Mouse (Mus musculus) intestine, embryonic 15.5 days (tissue): ENCODE results near the gene 1700019N19Rik. TPM values are rescaled to one million over a fixed set of nuclear protein-coding genes. Genes with fewer than 3 reads are reported as not detected.

Source experiments
- ATAC-seq: fragments of 200-750 bp; cut with Nextera tagmentation; 2 replicates; pipeline ENCODE4 v1.8.0; 2017; ENCODE audit warnings: moderate TSS enrichment, moderate library complexity
- H3K27ac ChIP-seq: fragments of 300-500 bp; sonication (generic); 2 replicates; pipeline ENCODE4 v1.5.1; 2015; ENCODE audit warnings: mild to moderate bottlenecking, inconsistent platforms
- H3K27me3 ChIP-seq: fragments of 300-500 bp; sonication (generic); replicated peaks from 2 replicates; pipeline ENCODE4 v1.6.1; 2015; ENCODE audit warnings: inconsistent platforms
- H3K36me3 ChIP-seq: fragments of 300-500 bp; sonication (generic); 2 replicates; pipeline ENCODE4 v1.6.1; 2015; ENCODE audit warnings: inconsistent platforms
- H3K4me1 ChIP-seq: fragments of 300-500 bp; sonication (generic); replicated peaks from 2 replicates; pipeline ENCODE4 v1.6.1; 2015; ENCODE audit warnings: inconsistent platforms
- H3K4me2 ChIP-seq: fragments of 300-500 bp; sonication (generic); replicated peaks from 2 replicates; pipeline ENCODE4 v1.6.1; 2015; ENCODE audit warnings: mild to moderate bottlenecking, inconsistent platforms
- H3K4me3 ChIP-seq: fragments of 300-500 bp; sonication (generic); replicated peaks from 2 replicates; pipeline ENCODE4 v1.5.1; 2015; ENCODE audit warnings: inconsistent platforms
- H3K9ac ChIP-seq: fragments of 300-500 bp; sonication (generic); 2 replicates; pipeline ENCODE4 v1.6.1; 2015; ENCODE audit warnings: inconsistent platforms
- H3K9me3 ChIP-seq: fragments of 300-500 bp; sonication (generic); 2 replicates; pipeline ENCODE4 v1.6.1; 2016; ENCODE audit warnings: inconsistent platforms
- WGBS: fragments of 180-500 bp; shearing (Covaris S2); methylation state at CpG from one replicate; pipeline ENCODE4 v1.1.7; 2015; 5-methylcytosine and 5-hydroxymethylcytosine counted together
- polyA plus RNA-seq: library from polyadenylated mRNA; unstranded; fragments of >200 nt; fragmentation: Nextera tagmentation; extraction: Ambion mirVana; gene quantifications from 2 replicates; pipeline ENCODE4 v1.2.1, GENCODE M21; 2015

Gene 1700019N19Rik
- polyA plus RNA-seq: not detected in 2 replicates

DNA sequence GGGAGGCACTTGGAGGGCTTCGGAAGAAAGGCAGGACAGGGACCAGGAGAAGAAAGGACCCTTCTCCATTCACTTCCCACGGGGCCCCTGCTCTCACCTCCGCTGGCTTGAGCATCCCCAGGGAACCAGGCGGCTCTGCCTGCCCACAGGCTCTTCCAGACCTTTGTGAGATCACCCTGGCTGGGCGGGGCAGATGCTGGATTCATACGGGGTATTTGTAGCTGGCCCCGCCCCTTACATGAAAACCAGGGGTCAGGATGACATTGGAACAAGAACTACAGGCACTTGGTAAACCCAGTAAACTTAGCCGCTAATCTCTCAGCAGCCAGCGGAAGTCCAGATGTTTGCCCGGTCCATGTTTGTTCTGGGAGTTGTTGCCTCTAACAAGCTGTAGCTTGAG, at the start of gene 1700019N19Rik:
1700019N19Rik (minus strand) TSS at position 178 of the 400 bp plus-strand sequence.
- 47% methylated on average over 10 of the region's 10 CpGs for WGBS
- H3K9ac ChIP-seq: no peak within 1 kb of the TSS
- H3K9me3 ChIP-seq: no peaks in the 10 kb centered on the region
- ATAC-seq: 0 out of 2 replicates have a peak, but pooled peaks have one; percentile 39
- no peaks in the 10 kb centered on the region for H3K4me1 ChIP-seq
- no peak within 1 kb of the TSS for H3K27ac ChIP-seq
- no peak within 1 kb of the TSS for H3K4me2 ChIP-seq
- no peaks in the 10 kb centered on the region for H3K36me3 ChIP-seq
- H3K27me3 ChIP-seq: no peaks in the 10 kb centered on the region
- no peak within 1 kb of the TSS for H3K4me3 ChIP-seq

DNA sequence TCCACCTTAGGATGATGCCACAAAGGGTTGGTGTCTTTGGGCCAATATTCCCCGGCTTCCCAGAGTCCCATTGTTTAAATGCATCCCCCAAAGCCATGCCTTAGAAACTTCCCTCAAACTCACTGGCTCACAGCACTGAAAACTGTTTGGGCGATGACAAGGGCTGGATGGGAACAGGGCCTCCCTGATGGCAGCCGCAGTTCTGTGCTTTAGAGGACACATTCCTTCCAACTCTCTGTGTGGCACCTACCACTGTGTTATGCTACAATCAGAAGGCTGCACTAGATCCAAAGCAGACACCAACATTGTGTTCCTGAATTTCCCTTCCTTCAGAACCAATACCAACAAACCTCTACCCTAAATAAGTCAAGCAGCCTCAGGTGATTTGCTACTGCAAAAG, 49.3 kb upstream of the 1700019N19Rik start:
- Histone ChIP-seq H3K27ac (no peak overlapping the region), H3K36me3 (no peaks in the 10 kb centered on the region), H3K4me1 (no peaks in the 10 kb centered on the region), H3K4me3 (no peak overlapping the region), H3K9ac (no peak overlapping the region), H3K9me3 (no peaks in the 10 kb centered on the region), H3K4me2 (no peak overlapping the region), H3K27me3 (no peaks in the 10 kb centered on the region)
- WGBS: 84% methylated on average over 3 of the region's 3 CpGs
- ATAC-seq: no peak

DNA sequence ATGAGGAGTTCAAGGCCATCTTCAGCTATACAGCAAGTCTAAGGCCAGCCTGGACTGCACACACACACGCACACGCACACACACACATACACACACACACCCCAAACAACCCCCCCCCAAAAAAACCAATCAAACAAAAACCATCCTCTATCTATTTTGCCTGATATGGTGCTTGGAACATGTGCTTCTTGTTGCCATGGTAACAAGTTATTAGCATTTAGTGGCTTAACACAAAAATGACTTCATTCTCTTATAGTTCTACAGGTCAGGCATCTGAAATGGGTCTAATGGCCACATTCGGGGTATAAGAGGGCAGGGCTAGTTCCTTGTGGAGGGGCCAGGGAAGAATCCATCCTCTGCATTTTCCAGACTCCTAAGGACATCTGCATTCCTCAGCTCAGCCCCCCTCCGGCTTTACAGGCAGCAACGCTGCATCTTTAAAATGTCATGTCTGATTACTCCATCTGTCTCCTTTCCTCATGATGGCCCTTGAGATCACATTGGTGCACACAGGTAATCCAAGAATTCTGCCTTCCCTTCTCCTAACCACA, 46.5 kb upstream of the 1700019N19Rik start:
- no peaks in the 10 kb centered on the region for H3K9me3 ChIP-seq

DNA sequence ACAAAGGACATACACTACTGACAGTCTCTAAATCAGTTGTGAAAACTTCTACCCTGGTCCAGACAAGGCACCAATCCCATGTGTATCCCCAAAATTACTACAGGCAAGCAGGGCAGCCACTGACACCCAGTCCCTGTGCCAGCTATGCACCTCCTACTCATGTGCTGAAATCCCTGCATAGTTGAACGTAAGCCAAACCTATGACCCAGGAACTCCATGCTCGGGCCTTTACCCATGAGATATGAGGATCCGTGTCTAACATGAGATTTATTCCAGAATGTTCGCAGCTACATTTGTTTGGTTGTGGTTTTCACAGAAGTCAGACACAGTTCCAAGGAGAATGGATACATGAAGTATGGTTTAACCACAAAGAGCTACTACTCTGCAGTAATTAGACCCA, 45.5 kb upstream of the 1700019N19Rik start:
- Histone ChIP-seq H3K4me2 (no peak overlapping the region), H3K4me1 (no peaks in the 10 kb centered on the region), H3K9ac (no peak overlapping the region), H3K27me3 (no peaks in the 10 kb centered on the region), H3K36me3 (no peaks in the 10 kb centered on the region), H3K27ac (no peak overlapping the region), H3K4me3 (no peak overlapping the region), H3K9me3 (no peaks in the 10 kb centered on the region)
- WGBS: 79% methylated on average over 4 of the region's 4 CpGs
- no peak for ATAC-seq

More for the DNA sequence above, 46.5 kb upstream of the 1700019N19Rik start:
- Histone ChIP-seq H3K4me2 (no peak overlapping the region), H3K4me3 (no peak overlapping the region), H3K9ac (no peak overlapping the region), H3K4me1 (no peaks in the 10 kb centered on the region), H3K36me3 (no peaks in the 10 kb centered on the region), H3K27me3 (no peaks in the 10 kb centered on the region), H3K27ac (no peak overlapping the region)
- WGBS: 85% methylated on average over 5 of the region's 5 CpGs
- ATAC-seq: no peak

DNA sequence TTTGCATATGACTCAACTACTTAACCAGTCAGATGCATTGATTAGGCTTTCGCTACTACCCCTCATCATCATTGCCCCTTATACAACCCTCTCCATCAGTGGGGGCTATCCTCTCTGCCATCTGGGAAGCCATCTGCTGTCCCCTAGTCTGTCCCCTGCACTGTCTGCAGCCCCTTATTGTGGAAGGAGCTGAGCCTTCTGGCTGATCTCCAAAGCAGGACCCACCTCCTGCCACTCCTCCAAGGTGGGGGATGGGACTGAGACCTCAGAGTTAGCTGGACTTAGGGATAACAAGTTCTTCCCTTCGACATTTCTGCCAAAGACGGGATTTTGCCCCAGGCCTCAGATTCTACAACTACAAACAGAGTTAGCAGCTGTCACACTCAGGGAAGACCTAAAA, 45.1 kb upstream of the 1700019N19Rik start:
- H3K27ac ChIP-seq: no peak overlapping the region
- H3K36me3 ChIP-seq: no peaks in the 10 kb centered on the region
- no peak overlapping the region for H3K4me3 ChIP-seq
- H3K27me3 ChIP-seq: no peaks in the 10 kb centered on the region
- no peak overlapping the region for H3K9ac ChIP-seq
- 70% methylated on average over 3 of the region's 3 CpGs for WGBS
- H3K4me2 ChIP-seq: no peak overlapping the region
- no peak for ATAC-seq
- no peaks in the 10 kb centered on the region for H3K4me1 ChIP-seq
- H3K9me3 ChIP-seq: no peaks in the 10 kb centered on the region

DNA sequence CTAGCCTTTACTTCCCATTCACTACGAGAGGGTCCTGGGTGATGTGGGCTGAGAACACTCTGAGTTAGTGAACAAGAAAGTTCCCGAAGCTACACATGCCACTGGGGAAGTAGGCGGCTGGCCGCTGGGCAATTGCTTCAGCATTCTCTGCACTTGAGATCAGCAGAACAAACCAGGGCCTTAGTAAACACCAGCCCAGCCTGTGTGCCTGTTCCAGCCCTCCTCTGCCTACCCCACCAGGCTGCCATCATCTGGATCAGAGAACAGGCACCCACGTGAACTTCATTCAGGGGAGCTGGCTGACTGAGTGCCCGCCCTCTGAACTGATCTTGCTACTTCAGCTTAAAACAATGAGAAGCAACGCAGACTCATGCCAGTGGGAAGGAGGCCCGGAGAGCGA, 44.4 kb upstream of the 1700019N19Rik start:
- no peak overlapping the region for H3K4me3 ChIP-seq
- H3K9ac ChIP-seq: no peak overlapping the region
- no peak overlapping the region for H3K27ac ChIP-seq
- H3K36me3 ChIP-seq: no peaks in the 10 kb centered on the region
- ATAC-seq: no peak
- H3K4me2 ChIP-seq: no peak overlapping the region
- H3K4me1 ChIP-seq: no peaks in the 10 kb centered on the region
- H3K27me3 ChIP-seq: no peaks in the 10 kb centered on the region
- H3K9me3 ChIP-seq: no peaks in the 10 kb centered on the region
- WGBS: 64% methylated on average over 9 of the region's 9 CpGs

DNA sequence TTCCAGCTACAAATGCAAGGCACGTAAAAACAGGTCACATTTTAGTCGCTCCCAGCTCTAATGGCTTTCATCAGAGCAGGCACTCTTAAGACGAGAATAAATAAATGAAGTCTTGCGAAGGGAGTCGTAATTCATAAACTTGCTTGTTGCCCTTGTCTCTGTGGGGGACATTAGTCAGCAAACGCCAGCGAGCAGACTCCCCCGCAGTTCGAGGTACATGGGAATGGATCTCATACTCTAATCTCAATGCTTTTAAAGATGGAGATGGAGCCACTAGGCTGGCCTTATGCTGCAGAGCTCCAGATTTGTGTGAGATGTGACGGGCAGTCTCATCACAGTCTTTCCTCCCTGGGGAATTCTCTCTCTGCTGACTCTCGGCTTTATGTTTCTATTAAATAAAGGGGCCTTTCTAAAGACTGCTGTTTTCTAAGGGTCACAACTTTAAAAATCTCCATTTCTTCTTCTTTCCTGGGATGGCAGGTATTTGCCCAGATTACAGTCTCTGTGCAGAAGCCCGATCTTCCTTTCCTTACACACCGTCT, 39.4 kb upstream of the 1700019N19Rik start:
- Histone ChIP-seq H3K27me3 (no peaks in the 10 kb centered on the region), H3K27ac (no peak overlapping the region), H3K4me1 (no peaks in the 10 kb centered on the region), H3K36me3 (no peaks in the 10 kb centered on the region), H3K9ac (no peak overlapping the region), H3K4me2 (no peak overlapping the region), H3K4me3 (no peak overlapping the region), H3K9me3 (no peaks in the 10 kb centered on the region)
- WGBS: 47% methylated on average over 13 of the region's 13 CpGs
- ATAC-seq: no peak

DNA sequence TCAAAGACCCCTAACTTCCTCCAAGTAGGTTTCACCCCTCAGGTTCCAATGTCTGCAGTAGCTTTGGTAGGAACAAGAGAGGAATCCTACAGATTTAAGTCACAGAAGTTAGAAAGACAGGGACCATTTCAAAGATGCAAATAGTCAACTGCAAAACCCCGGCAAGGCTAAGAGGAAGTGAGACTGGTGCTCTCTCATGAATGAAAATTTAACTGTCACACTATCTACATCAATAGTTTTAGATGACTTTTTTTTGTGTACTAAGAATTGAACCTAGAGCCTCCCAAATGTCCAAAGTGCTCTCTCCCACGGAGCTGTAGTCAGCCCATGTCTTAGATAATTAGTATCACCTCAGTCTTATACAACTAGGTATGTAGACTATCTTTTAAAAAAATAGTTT, 38.7 kb upstream of the 1700019N19Rik start:
- WGBS: 66% methylated on average over 2 of the region's 2 CpGs
- Histone ChIP-seq H3K9me3 (no peaks in the 10 kb centered on the region), H3K4me3 (no peak overlapping the region), H3K27me3 (no peaks in the 10 kb centered on the region), H3K9ac (no peak overlapping the region), H3K36me3 (no peaks in the 10 kb centered on the region), H3K4me1 (no peaks in the 10 kb centered on the region), H3K27ac (no peak overlapping the region), H3K4me2 (no peak overlapping the region)
- no peak for ATAC-seq

DNA sequence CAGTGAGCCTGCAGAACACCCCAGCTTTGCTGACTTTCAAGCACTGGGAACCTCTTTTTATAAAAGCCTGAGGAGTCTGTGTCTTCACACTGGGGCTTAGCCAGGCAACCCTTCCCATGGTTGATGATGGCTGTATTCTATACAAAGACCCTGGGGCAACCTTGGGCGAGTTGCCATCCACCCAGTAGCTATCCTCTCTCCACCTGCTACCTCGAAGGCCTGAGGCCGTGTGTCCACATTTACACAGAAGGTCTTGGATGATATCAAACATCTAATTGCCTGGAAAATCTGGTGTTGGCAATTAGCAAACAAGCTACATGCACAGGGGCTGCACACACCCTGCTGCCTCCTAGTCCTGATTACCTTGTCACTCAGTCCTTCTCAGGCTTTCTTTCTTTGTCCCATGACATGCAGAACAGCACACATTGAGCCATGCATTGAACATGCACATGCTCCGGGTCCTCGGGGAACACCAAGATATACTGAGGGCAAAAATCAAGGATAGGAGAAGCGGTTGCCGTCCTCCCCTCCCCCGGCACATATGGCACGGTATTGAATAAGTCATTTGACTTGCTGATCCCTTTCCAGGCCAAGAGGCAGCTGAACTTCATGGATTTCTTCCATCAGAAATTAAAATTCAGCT, 37.1 kb upstream of the 1700019N19Rik start:
- Histone ChIP-seq H3K9ac (no peak overlapping the region), H3K4me3 (no peak overlapping the region), H3K4me1 (no peaks in the 10 kb centered on the region), H3K36me3 (no peaks in the 10 kb centered on the region), H3K4me2 (no peak overlapping the region), H3K27me3 (no peaks in the 10 kb centered on the region), H3K9me3 (no peaks in the 10 kb centered on the region), H3K27ac (no peak overlapping the region)
- 90% methylated on average over 9 of the region's 9 CpGs for WGBS
- no peak for ATAC-seq

DNA sequence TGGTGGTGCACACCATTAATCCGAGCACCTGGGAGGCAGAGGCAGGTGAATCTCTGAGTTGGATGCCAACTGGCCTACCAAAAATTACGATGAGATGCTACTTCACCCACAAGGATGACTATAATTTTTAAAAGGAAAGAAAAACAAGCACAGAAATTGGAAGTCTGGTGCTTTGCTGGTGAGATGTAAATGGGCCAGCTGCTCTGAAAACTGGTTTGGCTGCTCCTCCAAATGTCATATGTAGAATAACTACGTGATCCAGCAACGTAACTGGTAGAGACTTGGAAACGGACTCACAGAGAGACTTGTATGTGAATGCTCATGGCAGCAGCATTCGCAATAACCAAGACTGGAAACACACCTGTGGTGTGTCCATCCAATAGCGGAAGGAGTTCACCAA, 35.9 kb upstream of the 1700019N19Rik start:
- ATAC-seq: no peak
- 86% methylated on average over 7 of the region's 7 CpGs for WGBS
- no peaks in the 10 kb centered on the region for H3K36me3 ChIP-seq
- no peaks in the 10 kb centered on the region for H3K27me3 ChIP-seq
- no peaks in the 10 kb centered on the region for H3K4me1 ChIP-seq
- H3K9ac ChIP-seq: no peak overlapping the region
- no peak overlapping the region for H3K4me3 ChIP-seq
- H3K9me3 ChIP-seq: no peaks in the 10 kb centered on the region
- H3K27ac ChIP-seq: no peak overlapping the region
- H3K4me2 ChIP-seq: no peak overlapping the region

DNA sequence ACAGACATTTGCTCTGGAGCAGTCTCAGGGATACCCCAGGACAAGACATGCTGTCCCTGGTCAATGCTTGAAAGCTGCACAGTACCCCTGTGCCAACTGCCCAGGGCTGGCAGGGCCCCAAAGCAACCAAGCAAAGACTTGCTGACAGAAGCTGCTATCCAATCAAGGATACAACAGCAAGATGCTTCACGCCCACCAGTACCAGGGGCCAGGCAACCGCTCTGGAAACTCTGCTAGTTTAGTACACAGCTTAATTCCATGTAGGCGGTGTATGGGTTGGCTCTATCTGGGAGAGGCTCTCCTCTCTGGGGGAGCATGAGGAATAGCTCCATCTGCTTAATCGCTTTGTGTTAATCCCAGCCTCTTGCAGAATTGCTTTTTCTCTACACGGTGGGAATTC, 35.3 kb upstream of the 1700019N19Rik start:
- no peak overlapping the region for H3K4me3 ChIP-seq
- no peak overlapping the region for H3K27ac ChIP-seq
- no peaks in the 10 kb centered on the region for H3K36me3 ChIP-seq
- H3K27me3 ChIP-seq: no peaks in the 10 kb centered on the region
- no peaks in the 10 kb centered on the region for H3K9me3 ChIP-seq
- no peak overlapping the region for H3K4me2 ChIP-seq
- no peak for ATAC-seq
- no peaks in the 10 kb centered on the region for H3K4me1 ChIP-seq
- H3K9ac ChIP-seq: no peak overlapping the region
- 79% methylated on average over 5 of the region's 5 CpGs for WGBS

DNA sequence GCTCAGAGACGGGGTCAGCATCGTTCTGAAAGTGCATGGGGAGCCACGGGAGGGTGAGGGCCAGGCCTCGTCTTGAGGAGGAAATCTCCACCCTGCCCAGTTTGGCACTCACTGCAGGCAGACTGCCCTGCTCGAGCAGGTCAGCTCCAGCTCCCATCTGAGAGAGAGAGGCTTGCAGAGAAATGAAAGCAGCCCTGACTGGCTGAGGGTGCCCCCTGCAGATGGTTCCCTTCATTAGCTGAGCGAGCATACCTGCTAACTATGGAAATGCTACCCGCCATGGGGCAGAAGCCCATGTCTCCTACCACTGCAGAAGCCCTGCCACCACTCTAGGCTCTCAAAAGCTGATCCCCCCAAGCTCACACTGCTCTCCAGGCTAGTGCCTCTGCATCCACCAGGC, 33.4 kb upstream of the 1700019N19Rik start:
- 67% methylated on average over 7 of the region's 7 CpGs for WGBS
- Histone ChIP-seq H3K36me3 (no peaks in the 10 kb centered on the region), H3K27ac (no peak overlapping the region), H3K27me3 (no peaks in the 10 kb centered on the region), H3K4me3 (no peak overlapping the region), H3K4me1 (0 out of 2 replicates have a peak, but pooled peaks cover 4% of the 10 kb centered on the region), H3K9ac (no peak overlapping the region), H3K4me2 (no peak overlapping the region), H3K9me3 (no peaks in the 10 kb centered on the region)
- ATAC-seq: no peak

DNA sequence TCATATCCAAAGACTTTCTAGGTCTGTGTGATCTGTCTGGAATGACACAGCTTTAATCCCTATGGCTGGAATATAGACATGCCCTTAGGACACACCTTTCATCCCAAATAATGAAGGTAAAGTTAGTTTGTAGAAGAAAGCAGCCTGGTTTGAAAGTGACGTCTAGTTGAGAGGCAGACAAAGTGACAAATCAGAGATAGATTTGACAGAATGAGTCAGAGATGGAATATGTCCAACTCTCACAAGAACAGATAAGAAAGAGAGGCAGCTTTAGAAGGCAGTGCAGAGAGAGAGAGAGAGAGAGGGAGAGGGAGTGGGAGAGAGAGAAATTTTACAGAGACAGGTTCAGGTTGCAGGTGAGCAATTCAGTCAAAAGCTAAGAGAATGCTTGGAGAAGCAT, 30.1 kb upstream of the 1700019N19Rik start:
- WGBS: 75% methylated on average over 1 of the region's 1 CpGs
- no peaks in the 10 kb centered on the region for H3K9me3 ChIP-seq
- ATAC-seq: no peak
- H3K4me1 ChIP-seq: 0 out of 2 replicates have a peak, but pooled peaks cover 4% of the 10 kb centered on the region
- no peak overlapping the region for H3K27ac ChIP-seq
- no peak overlapping the region for H3K4me3 ChIP-seq
- H3K9ac ChIP-seq: no peak overlapping the region
- H3K27me3 ChIP-seq: no peaks in the 10 kb centered on the region
- H3K4me2 ChIP-seq: no peak overlapping the region
- H3K36me3 ChIP-seq: no peaks in the 10 kb centered on the region
